Mouse (Mus musculus) skeletal muscle tissue, postnatal 0 days (tissue): ENCODE measurements around the gene Ddost. TPM values are rescaled to one million over a fixed set of nuclear protein-coding genes. Genes with fewer than 3 reads are reported as not detected.

Experiments used
- microRNA-seq, 2 experiments: library from miRNA; unstranded; fragments of <30 nt; microRNA quantifications; one replicate each; pipeline ENCODE4; 2016
- polyA plus RNA-seq: library from polyadenylated mRNA; unstranded; fragments of >200 nt; fragmentation: Nextera tagmentation; extraction: Ambion mirVana; gene quantifications from 2 replicates; pipeline ENCODE4 v1.2.1, GENCODE M21; 2015

The Ddost gene
- polyA plus RNA-seq, result 136 and 166 TPM in 2 replicates

DNA sequence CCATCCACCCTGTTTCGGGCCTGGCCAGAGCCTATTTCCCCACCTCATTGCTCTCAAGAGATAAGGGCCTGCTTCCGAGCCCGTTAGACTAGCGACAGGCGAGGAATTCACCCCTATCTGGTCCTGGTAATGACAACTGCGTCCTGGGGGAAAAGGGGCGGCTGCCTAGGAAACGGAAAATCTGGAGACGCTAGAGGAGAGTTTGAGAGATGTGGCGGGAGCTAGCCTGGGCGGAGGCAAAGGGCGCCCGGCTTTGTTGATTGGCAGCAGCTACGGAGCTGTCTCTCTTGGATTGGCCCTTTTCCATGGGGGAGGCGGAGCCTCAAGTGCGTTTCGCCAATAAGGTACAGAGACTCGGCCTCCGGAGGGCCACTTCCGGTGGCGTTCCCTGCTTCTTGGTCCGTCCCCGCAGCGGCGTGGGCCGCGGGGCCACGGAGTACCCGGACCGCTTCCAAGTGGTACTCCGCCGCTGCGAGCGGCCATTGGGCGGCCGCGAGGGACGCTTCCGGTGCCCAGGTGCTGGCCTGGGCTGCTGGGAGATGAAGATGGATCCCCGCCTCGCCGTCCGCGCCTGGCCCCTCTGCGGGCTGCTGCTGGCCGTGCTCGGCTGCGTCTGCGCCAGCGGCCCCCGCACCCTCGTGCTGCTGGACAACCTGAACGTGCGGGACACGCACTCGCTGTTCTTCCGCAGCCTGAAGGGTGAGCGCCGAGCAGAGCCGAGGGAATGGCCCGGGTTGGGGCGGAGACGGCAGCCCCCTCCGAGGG is at the start of gene Ddost:
TSS of gene Ddost (plus strand) at position 391 of the 765 bp plus-strand sequence.

DNA sequence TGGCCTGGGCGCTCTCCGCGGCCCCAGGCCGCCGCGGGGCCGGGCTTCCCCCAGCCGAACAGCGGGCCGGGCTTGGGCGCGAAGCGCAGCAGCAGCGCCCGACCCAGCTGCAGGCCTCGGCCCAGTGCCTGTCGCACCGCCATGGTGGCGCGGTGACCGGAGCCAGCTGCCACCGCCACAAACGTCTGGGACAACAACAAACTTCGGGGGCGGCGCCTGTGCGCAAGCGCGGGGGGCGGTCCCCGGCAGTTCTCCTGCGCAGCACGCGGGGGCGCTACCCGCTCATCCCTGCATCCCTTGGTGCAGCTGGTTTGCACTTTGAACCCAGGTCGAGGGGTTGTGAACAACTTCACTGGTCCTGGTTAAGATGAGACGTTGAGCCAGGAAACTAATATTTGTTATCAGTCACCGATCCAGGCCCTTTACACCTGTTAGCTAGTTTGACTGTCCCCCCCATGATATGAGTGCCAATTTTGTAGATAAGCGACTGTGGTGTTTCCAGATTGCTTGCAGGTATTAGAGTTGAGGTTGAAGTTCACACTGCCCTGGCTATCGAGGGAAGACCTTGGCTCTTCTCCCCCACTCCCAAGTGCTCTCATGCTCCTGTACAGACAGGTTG is 21.7 kb downstream of the Ddost start, which contains the start of gene Pink1:
TSS of gene Pink1 (minus strand) at position 231 of the 619 bp plus-strand sequence.

Small RNA genes within 50 kb of the gene (microRNA-seq; reads per million reads assigned to microRNA genes)
- gene Gm27646 (0 reads per million in 2 experiments), gene Mir7019 (1.4 to 2.1 reads per million in 2 experiments)

Other genes with a start within 250 kb of the Ddost start
- 72.3 and 73.4 TPM in 2 replicates for gene Hp1bp3, start 88.4 kb upstream of the Ddost start, polyA plus RNA-seq
- gene Sh2d5, start 54.3 kb upstream of the Ddost start, polyA plus RNA-seq, result not detected in 2 replicates
- gene Kif17, start 54.3 kb upstream of the Ddost start, polyA plus RNA-seq, result 0.27 and 0.32 TPM in 2 replicates
- gene Pink1, start 21.6 kb downstream of the Ddost start, polyA plus RNA-seq, result 111 and 152 TPM in 2 replicates
- 3.4 and 3.7 TPM in 2 replicates for gene Cda, start 63.3 kb downstream of the Ddost start, polyA plus RNA-seq
- 0.05 TPM in 1 of 2 replicates, not detected in the other for gene Fam43b, start 91.8 kb downstream of the Ddost start, polyA plus RNA-seq
- 16.6 and 16.9 TPM in 2 replicates for gene Mul1, start 129.9 kb downstream of the Ddost start, polyA plus RNA-seq
- gene Camk2n1, start 149.6 kb downstream of the Ddost start, polyA plus RNA-seq, result 1.9 and 2.4 TPM in 2 replicates